Mouse (Mus musculus): ENCODE results near the gene Tmprss3.

Gene Tmprss3

GRCm38 (mm10) chr17:31134913-31135312, 63.9 kb downstream of the Tmprss3 start:
- DNase-seq = no peak

GRCm38 (mm10) chr17:31133776-31134175, 65.0 kb downstream of the Tmprss3 start:
- DNase-seq = no peak

- no peak for DNase-seq
Measured at GRCm38 (mm10) chr17:31131269-31131821, 67.4 kb downstream of the Tmprss3 start.

- no peak for DNase-seq
Measured at GRCm38 (mm10) chr17:31129452-31129851, 69.3 kb downstream of the Tmprss3 start, which contains the start of gene Tff3. TSS of gene Tff3 (minus strand) at chr17:31129646.

Data from heart, adult 11 months (tissue).